Mouse (Mus musculus) lung, adult 18-20 months (tissue): ENCODE results near the gene Bag6.

Experiments
- DNase-seq, 2 experiments: peaks; one replicate each; pipeline ENCODE4 v3.0.0; 2022; ENCODE audit warnings: mixed read lengths in 2 of 2

Bag6 gene

GRCm38 (mm10) chr17:35147922-35148639, 13.1 kb downstream of the Bag6 start:
- no peak for DNase-seq

GRCm38 (mm10) chr17:35152121-35152520, 17.1 kb downstream of the Bag6 start:
- DNase-seq, result no peak

GRCm38 (mm10) chr17:35153077-35153476, 18.1 kb downstream of the Bag6 start:
- DNase-seq, result no peak

GRCm38 (mm10) chr17:35153931-35154330, 19.0 kb downstream of the Bag6 start:
- DNase-seq, result no peak

GRCm38 (mm10) chr17:35154616-35155015, 19.6 kb downstream of the Bag6 start:
- no peak for DNase-seq

- no peak for DNase-seq
Measured at GRCm38 (mm10) chr17:35155451-35155850, 20.5 kb downstream of the Bag6 start.

GRCm38 (mm10) chr17:35156461-35157200, 21.7 kb downstream of the Bag6 start:
- no peak for DNase-seq

GRCm38 (mm10) chr17:35157254-35157653, 22.3 kb downstream of the Bag6 start:
- no peak for DNase-seq

GRCm38 (mm10) chr17:35157661-35158175, 22.7 kb downstream of the Bag6 start:
- DNase-seq, result no peak

- no peak for DNase-seq
Measured at GRCm38 (mm10) chr17:35158850-35159593, 24.0 kb downstream of the Bag6 start.

GRCm38 (mm10) chr17:35159638-35160037, 24.7 kb downstream of the Bag6 start:
- no peak for DNase-seq

GRCm38 (mm10) chr17:35161421-35161820, 26.4 kb downstream of the Bag6 start:
- DNase-seq, result no peak

GRCm38 (mm10) chr17:35162121-35162520, 27.1 kb downstream of the Bag6 start:
- DNase-seq, result no peak

- peak; percentile 66 to 72 for DNase-seq
Measured at GRCm38 (mm10) chr17:35162730-35163129, 27.8 kb downstream of the Bag6 start.

- no peak for DNase-seq
Measured at GRCm38 (mm10) chr17:35163326-35164081, 28.5 kb downstream of the Bag6 start.

- peak in 1 of 2 experiments; percentile 24 for DNase-seq
Measured at GRCm38 (mm10) chr17:35164218-35164567, 29.2 kb downstream of the Bag6 start.

GRCm38 (mm10) chr17:35164568-35165450, 29.8 kb downstream of the Bag6 start, which contains the start of gene Prrc2a:
Gene Prrc2a (minus strand): TSS chr17:35164897.
- peak; percentile 98 to 99 for DNase-seq

GRCm38 (mm10) chr17:35165451-35166155, 30.6 kb downstream of the Bag6 start:
- no peak for DNase-seq

- DNase-seq, result peak; percentile 60 to 81
Measured at GRCm38 (mm10) chr17:35166352-35167035, 31.5 kb downstream of the Bag6 start.

GRCm38 (mm10) chr17:35167794-35168193, 32.8 kb downstream of the Bag6 start:
- DNase-seq, result no peak
